Mouse (Mus musculus) limb, embryonic 12.5 days (tissue): ENCODE measurements around the gene Ngrn. TPM values are rescaled to one million over a fixed set of nuclear protein-coding genes. Genes with fewer than 3 reads are reported as not detected.

Experiments
- ATAC-seq: fragments of 200-750 bp; cut with Nextera tagmentation; 2 replicates; pipeline ENCODE4 v1.8.0; 2017; ENCODE audit warnings: low read depth, moderate TSS enrichment; ENCODE audit not compliant: insufficient number of reproducible peaks, insufficient read depth, low FRiP score, low TSS enrichment
- H3K27ac ChIP-seq: fragments of 300-500 bp; sonication (generic); 2 replicates; pipeline ENCODE4 v1.5.1; 2016; ENCODE audit warnings: mild to moderate bottlenecking, moderate library complexity
- H3K27me3 ChIP-seq: fragments of 300-500 bp; sonication (generic); 2 replicates; pipeline ENCODE4 v1.6.1; 2016; ENCODE audit warnings: mild to moderate bottlenecking, moderate library complexity
- H3K36me3 ChIP-seq: fragments of 300-500 bp; sonication (generic); 2 replicates; pipeline ENCODE4 v1.6.1; 2016; ENCODE audit warnings: mild to moderate bottlenecking, moderate library complexity
- H3K4me1 ChIP-seq: fragments of 300-500 bp; sonication (generic); replicated peaks from 2 replicates; pipeline ENCODE4 v1.6.1; 2016
- H3K4me2 ChIP-seq: fragments of 300-500 bp; sonication (generic); 2 replicates; pipeline ENCODE4 v1.6.1; 2016; ENCODE audit warnings: mild to moderate bottlenecking, moderate library complexity
- H3K4me3 ChIP-seq: fragments of 300-500 bp; sonication (generic); replicated peaks from 2 replicates; pipeline ENCODE4 v1.5.1; 2016; ENCODE audit warnings: mild to moderate bottlenecking
- H3K9ac ChIP-seq: fragments of 300-500 bp; sonication (generic); replicated peaks from 2 replicates; pipeline ENCODE4 v1.6.1; 2016; ENCODE audit warnings: mild to moderate bottlenecking, moderate library complexity
- H3K9me3 ChIP-seq: fragments of 300-500 bp; sonication (generic); 2 replicates; pipeline ENCODE4 v1.6.1; 2016; ENCODE audit warnings: mild to moderate bottlenecking, moderate library complexity
- WGBS: fragments of 180-500 bp; shearing (Covaris S2); methylation state at CpG from one replicate; pipeline ENCODE4 v1.1.7; 2016; 5-methylcytosine and 5-hydroxymethylcytosine counted together
- polyA plus RNA-seq: library from polyadenylated mRNA; unstranded; fragments of >200 nt; fragmentation: Nextera tagmentation; extraction: Ambion mirVana; gene quantifications from 2 replicates; pipeline ENCODE4 v1.2.1, GENCODE M21; 2016

The Ngrn gene
- polyA plus RNA-seq, 1 experiment from 2014 or later: 53.7 TPM

GRCm38 (mm10) chr7:80261372-80261990, 466 bp downstream of the Ngrn start:
- H3K9ac ChIP-seq: peak overlapping the region; percentile 83
- peak overlapping the region; percentile 80 for H3K4me2 ChIP-seq
- peaks cover 33% of the 10 kb centered on the region for H3K36me3 ChIP-seq
- under 1% methylated on average over 32 of the region's 32 CpGs for WGBS
- peaks cover 6% of the 10 kb centered on the region for H3K4me1 ChIP-seq
- peak overlapping the region; percentile 87 for H3K4me3 ChIP-seq
- peaks cover 18% of the 10 kb centered on the region for H3K27me3 ChIP-seq
- ATAC-seq: peak; percentile 48
- H3K27ac ChIP-seq: peak overlapping the region; percentile 83
- no peaks in the 10 kb centered on the region for H3K9me3 ChIP-seq

- Histone ChIP-seq H3K4me2 (no peak overlapping the region), H3K4me1 (peaks cover 10% of the 10 kb centered on the region), H3K27ac (no peak overlapping the region), H3K4me3 (no peak overlapping the region), H3K27me3 (no peaks in the 10 kb centered on the region), H3K9ac (no peak overlapping the region), H3K9me3 (no peaks in the 10 kb centered on the region), H3K36me3 (peaks cover 39% of the 10 kb centered on the region)
- 95% methylated on average over 12 of the region's 12 CpGs for WGBS
- ATAC-seq: no peak
These were observed 3.6 kb downstream of the Ngrn start for GRCm38 (mm10) chr7:80264606-80265005.

GRCm38 (mm10) chr7:80267764-80268163, 6.7 kb downstream of the Ngrn start:
- H3K4me2 ChIP-seq: no peak overlapping the region
- no peaks in the 10 kb centered on the region for H3K9me3 ChIP-seq
- no peak overlapping the region for H3K4me3 ChIP-seq
- WGBS: 86% methylated on average over 1 of the region's 1 CpGs
- no peaks in the 10 kb centered on the region for H3K27me3 ChIP-seq
- peaks cover 42% of the 10 kb centered on the region for H3K36me3 ChIP-seq
- no peak overlapping the region for H3K9ac ChIP-seq
- H3K4me1 ChIP-seq: peaks cover 14% of the 10 kb centered on the region
- no peak overlapping the region for H3K27ac ChIP-seq
- no peak for ATAC-seq

GRCm38 (mm10) chr7:80268897-80269750, 8.1 kb downstream of the Ngrn start, which contains the start of gene Vps33b:
Gene Vps33b (plus strand): TSS chr7:80269649.
- 4% methylated on average over 21 of the region's 21 CpGs for WGBS
- Histone ChIP-seq H3K9ac (peak within 1 kb of the TSS; percentile 74), H3K4me2 (peak within 1 kb of the TSS; percentile 95), H3K27me3 (no peaks in the 10 kb centered on the region), H3K27ac (peak within 1 kb of the TSS; percentile 47; the same call in 1 of the 2 replicates), H3K9me3 (peaks cover 4% of the 10 kb centered on the region), H3K36me3 (peaks cover 47% of the 10 kb centered on the region), H3K4me3 (peak within 1 kb of the TSS; percentile 75), H3K4me1 (peaks cover 14% of the 10 kb centered on the region)
- ATAC-seq: peak; percentile 82

GRCm38 (mm10) chr7:80269751-80270255, 8.8 kb downstream of the Ngrn start:
- H3K27ac ChIP-seq: no peak overlapping the region
- WGBS: under 1% methylated on average over 23 of the region's 23 CpGs
- H3K36me3 ChIP-seq: peaks cover 47% of the 10 kb centered on the region
- peak overlapping the region; percentile 74 for H3K9ac ChIP-seq
- no peaks in the 10 kb centered on the region for H3K27me3 ChIP-seq
- peaks cover 11% of the 10 kb centered on the region for H3K9me3 ChIP-seq
- H3K4me1 ChIP-seq: peaks cover 14% of the 10 kb centered on the region
- H3K4me2 ChIP-seq: peak overlapping the region; percentile 95
- ATAC-seq: peak; percentile 29; the same call in 1 of the 2 replicates
- H3K4me3 ChIP-seq: peak overlapping the region; percentile 75

- H3K4me1 ChIP-seq: peaks cover 14% of the 10 kb centered on the region
These were observed 12.4 kb downstream of the Ngrn start for GRCm38 (mm10) chr7:80273456-80273855.

GRCm38 (mm10) chr7:80276374-80276773, 15.4 kb downstream of the Ngrn start:
- peaks cover 17% of the 10 kb centered on the region for H3K9me3 ChIP-seq
- WGBS: 93% methylated on average over 4 of the region's 4 CpGs
- H3K4me2 ChIP-seq: no peak overlapping the region
- H3K27ac ChIP-seq: no peak overlapping the region
- no peaks in the 10 kb centered on the region for H3K4me1 ChIP-seq
- H3K9ac ChIP-seq: no peak overlapping the region
- no peak for ATAC-seq
- no peaks in the 10 kb centered on the region for H3K27me3 ChIP-seq
- H3K36me3 ChIP-seq: peaks cover 79% of the 10 kb centered on the region
- H3K4me3 ChIP-seq: no peak overlapping the region

More at GRCm38 (mm10) chr7:80273456-80273855, 12.4 kb downstream of the Ngrn start:
- no peaks in the 10 kb centered on the region for H3K27me3 ChIP-seq
- ATAC-seq: no peak
- H3K27ac ChIP-seq: no peak overlapping the region
- H3K4me2 ChIP-seq: no peak overlapping the region
- no peak overlapping the region for H3K9ac ChIP-seq
- WGBS: 90% methylated on average over 2 of the region's 2 CpGs
- peaks cover 58% of the 10 kb centered on the region for H3K36me3 ChIP-seq
- H3K9me3 ChIP-seq: peaks cover 17% of the 10 kb centered on the region
- no peak overlapping the region for H3K4me3 ChIP-seq

- Histone ChIP-seq H3K4me3 (no peak overlapping the region), H3K27me3 (no peaks in the 10 kb centered on the region), H3K9ac (no peak overlapping the region), H3K9me3 (peaks cover 3% of the 10 kb centered on the region), H3K36me3 (peaks cover 76% of the 10 kb centered on the region), H3K4me2 (no peak overlapping the region), H3K4me1 (no peaks in the 10 kb centered on the region), H3K27ac (no peak overlapping the region)
- ATAC-seq: no peak
- 80% methylated on average over 10 of the region's 10 CpGs for WGBS
These were observed 19.0 kb downstream of the Ngrn start for GRCm38 (mm10) chr7:80280032-80280431.

- Histone ChIP-seq H3K9ac (no peak overlapping the region), H3K4me2 (no peak overlapping the region), H3K4me1 (no peaks in the 10 kb centered on the region), H3K9me3 (no peaks in the 10 kb centered on the region), H3K36me3 (peaks cover 78% of the 10 kb centered on the region), H3K4me3 (no peak overlapping the region), H3K27ac (no peak overlapping the region), H3K27me3 (no peaks in the 10 kb centered on the region)
- ATAC-seq: no peak
- WGBS: 90% methylated on average over 2 of the region's 2 CpGs
These were observed 20.0 kb downstream of the Ngrn start for GRCm38 (mm10) chr7:80280998-80281397.

GRCm38 (mm10) chr7:80281646-80282045, 20.6 kb downstream of the Ngrn start:
- no peak for ATAC-seq
- H3K9ac ChIP-seq: no peak overlapping the region
- H3K9me3 ChIP-seq: no peaks in the 10 kb centered on the region
- WGBS: 87% methylated on average over 3 of the region's 3 CpGs
- H3K27me3 ChIP-seq: no peaks in the 10 kb centered on the region
- H3K36me3 ChIP-seq: peaks cover 78% of the 10 kb centered on the region
- no peak overlapping the region for H3K4me2 ChIP-seq
- no peak overlapping the region for H3K27ac ChIP-seq
- H3K4me1 ChIP-seq: no peaks in the 10 kb centered on the region
- no peak overlapping the region for H3K4me3 ChIP-seq

GRCm38 (mm10) chr7:80283226-80283918, 22.4 kb downstream of the Ngrn start:
- Histone ChIP-seq H3K9me3 (no peaks in the 10 kb centered on the region), H3K4me3 (no peak overlapping the region), H3K27ac (no peak overlapping the region), H3K27me3 (no peaks in the 10 kb centered on the region), H3K4me2 (no peak overlapping the region), H3K9ac (0 out of 2 replicates have a peak overlapping the region, but pooled peaks have one; percentile 9), H3K4me1 (no peaks in the 10 kb centered on the region), H3K36me3 (peaks cover 78% of the 10 kb centered on the region)
- ATAC-seq: no peak
- 81% methylated on average over 3 of the region's 3 CpGs for WGBS
